Mouse (Mus musculus): Measurements from ENCODE around the gene Cdkn1a.
"Not testable (repeated sequence)": the region's sequence is repeated elsewhere in the genome, so short reads cannot be mapped to it uniquely, and the experiment has no call there.

Cdkn1a gene

GRCm38 (mm10) chr17:29057961-29058360 lies 32.8 kb upstream of the Cdkn1a start:
- no peak for ATAC-seq (ENCODE audit: insufficient number of reproducible peaks, low FRiP score, low TSS enrichment)

GRCm38 (mm10) chr17:29058487-29058886 lies 32.3 kb upstream of the Cdkn1a start:
- ATAC-seq (ENCODE audit: insufficient number of reproducible peaks, low FRiP score, low TSS enrichment): no peak

- ATAC-seq (ENCODE audit: insufficient number of reproducible peaks, low FRiP score, low TSS enrichment): no peak
These were observed 31.2 kb upstream of the Cdkn1a start for GRCm38 (mm10) chr17:29059581-29059980.

GRCm38 (mm10) chr17:29060946-29061345 lies 29.8 kb upstream of the Cdkn1a start:
- no peak for ATAC-seq (ENCODE audit: insufficient number of reproducible peaks, low FRiP score, low TSS enrichment)

- ATAC-seq (ENCODE audit: insufficient number of reproducible peaks, low FRiP score, low TSS enrichment): no peak
These were observed 28.4 kb upstream of the Cdkn1a start for GRCm38 (mm10) chr17:29062119-29063035.

- ATAC-seq (ENCODE audit: insufficient number of reproducible peaks, low FRiP score, low TSS enrichment): no peak
These were observed 27.4 kb upstream of the Cdkn1a start for GRCm38 (mm10) chr17:29063121-29063987.

GRCm38 (mm10) chr17:29063988-29064285 lies 26.8 kb upstream of the Cdkn1a start:
- ATAC-seq (ENCODE audit: insufficient number of reproducible peaks, low FRiP score, low TSS enrichment): no peak

GRCm38 (mm10) chr17:29065245-29065940 lies 25.4 kb upstream of the Cdkn1a start:
- ATAC-seq (ENCODE audit: insufficient number of reproducible peaks, low FRiP score, low TSS enrichment): no peak

GRCm38 (mm10) chr17:29065971-29066370 lies 24.8 kb upstream of the Cdkn1a start:
- no peak for ATAC-seq (ENCODE audit: insufficient number of reproducible peaks, low FRiP score, low TSS enrichment)

GRCm38 (mm10) chr17:29067416-29067815 lies 23.4 kb upstream of the Cdkn1a start:
- ATAC-seq (ENCODE audit: insufficient number of reproducible peaks, low FRiP score, low TSS enrichment): not testable (repeated sequence)

GRCm38 (mm10) chr17:29067847-29068246 lies 22.9 kb upstream of the Cdkn1a start:
- ATAC-seq (ENCODE audit: insufficient number of reproducible peaks, low FRiP score, low TSS enrichment): no peak

- ATAC-seq (ENCODE audit: insufficient number of reproducible peaks, low FRiP score, low TSS enrichment): no peak
These were observed 21.7 kb upstream of the Cdkn1a start for GRCm38 (mm10) chr17:29069063-29069462.

- ATAC-seq (ENCODE audit: insufficient number of reproducible peaks, low FRiP score, low TSS enrichment): no peak
These were observed 19.0 kb upstream of the Cdkn1a start for GRCm38 (mm10) chr17:29071820-29072219.

GRCm38 (mm10) chr17:29072701-29073307 lies 18.0 kb upstream of the Cdkn1a start:
- ATAC-seq (ENCODE audit: insufficient number of reproducible peaks, low FRiP score, low TSS enrichment): no peak

- no peak; the same call in 1 of the 2 replicates for ATAC-seq (ENCODE audit: insufficient number of reproducible peaks, low FRiP score, low TSS enrichment)
These were observed 17.5 kb upstream of the Cdkn1a start for GRCm38 (mm10) chr17:29073313-29073712.

GRCm38 (mm10) chr17:29074085-29074484 lies 16.7 kb upstream of the Cdkn1a start:
- ATAC-seq (ENCODE audit: insufficient number of reproducible peaks, low FRiP score, low TSS enrichment): no peak

- ATAC-seq (ENCODE audit: insufficient number of reproducible peaks, low FRiP score, low TSS enrichment): no peak
These were observed 14.5 kb upstream of the Cdkn1a start for GRCm38 (mm10) chr17:29076235-29076634.

- ATAC-seq (ENCODE audit: insufficient number of reproducible peaks, low FRiP score, low TSS enrichment): no peak
These were observed 12.8 kb upstream of the Cdkn1a start for GRCm38 (mm10) chr17:29077786-29078509.

GRCm38 (mm10) chr17:29078519-29079383 lies 12.0 kb upstream of the Cdkn1a start:
- ATAC-seq (ENCODE audit: insufficient number of reproducible peaks, low FRiP score, low TSS enrichment): no peak
